Mouse (Mus musculus) bone marrow, adult 2 months (tissue): Measurements from ENCODE around the gene Mrgprx1.

Source experiments
- CTCF ChIP-seq: fragments of 200-500 bp; IDR thresholded peaks from 2 replicates; pipeline ENCODE4 v1.5.1; 2011; ENCODE audit warnings: low read length, control low read depth; ENCODE audit not compliant: control insufficient read depth, insufficient read depth
- POLR2A ChIP-seq: fragments of 200-500 bp; IDR thresholded peaks from 2 replicates; pipeline ENCODE4 v1.6.1; 2011; ENCODE audit warnings: low read depth, mild to moderate bottlenecking, control low read depth, low read length, borderline replicate concordance; ENCODE audit not compliant: control insufficient read depth

DNA sequence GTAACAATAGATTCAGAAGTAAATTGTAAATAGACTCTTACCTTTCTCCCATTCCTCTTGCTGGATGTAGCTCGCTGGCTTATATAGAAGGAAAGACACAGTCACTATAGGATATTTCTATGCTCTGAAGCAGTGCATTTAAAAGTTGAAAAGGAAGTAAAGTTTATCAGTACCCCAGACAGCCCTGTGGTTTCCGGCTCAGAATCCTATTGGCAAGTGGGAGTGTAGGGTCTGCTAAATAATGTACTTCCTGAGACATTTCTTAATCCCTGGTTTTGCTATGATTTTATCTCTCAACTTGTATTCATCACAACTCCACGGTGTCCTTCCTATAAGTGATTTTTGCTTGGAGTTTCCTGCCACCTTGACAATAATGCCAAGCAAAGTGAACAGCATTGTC lies 31.7 kb downstream of the Mrgprx1 start:
- no peak for TF ChIP-seq CTCF
- no peak for TF ChIP-seq POLR2A
